Mouse (Mus musculus): ENCODE measurements at regions not wholly inside any gene's neighbourhood (a gene's known extent, or its start where the extent isn't known, plus 50 kb on each side); places are given as distances from the start of the nearest gene placed in this dataset.

GRCm38 (mm10) chr1:119364901-119365300, 57.1 kb downstream of the Inhbb start:
- H3K36me3 ChIP-seq = no peaks in the 10 kb centered on the region
- no peak overlapping the region for H3K9ac ChIP-seq
- no peak overlapping the region for H3K27ac ChIP-seq
- no peaks in the 10 kb centered on the region for H3K27me3 ChIP-seq
- no peaks in the 10 kb centered on the region for H3K9me3 ChIP-seq (replicated peaks)
- no peaks in the 10 kb centered on the region for H3K4me1 ChIP-seq (replicated peaks)
- no peak for ATAC-seq (ENCODE audit: low read depth)
- H3K4me3 ChIP-seq (replicated peaks) = no peak overlapping the region
- DNase-seq = no peak
- no peak overlapping the region for H3K4me2 ChIP-seq

- ATAC-seq (ENCODE audit: low read depth) (no peak), DNase-seq (no peak)
- no peaks in the 10 kb centered on the region for H3K27me3 ChIP-seq
- H3K4me2 ChIP-seq = no peak overlapping the region
- H3K4me1 ChIP-seq (replicated peaks) = no peaks in the 10 kb centered on the region
- no peak overlapping the region for H3K4me3 ChIP-seq (replicated peaks)
- H3K9ac ChIP-seq = no peak overlapping the region
- H3K27ac ChIP-seq = no peak overlapping the region
- no peaks in the 10 kb centered on the region for H3K36me3 ChIP-seq
- 52% methylated on average over 1 of the region's 1 CpGs for WGBS (ENCODE audit: insufficient replicate concordance)
- H3K9me3 ChIP-seq (replicated peaks) = no peaks in the 10 kb centered on the region
Measured at GRCm38 (mm10) chr1:119358096-119358495, 64.0 kb downstream of the Inhbb start.

DNA sequence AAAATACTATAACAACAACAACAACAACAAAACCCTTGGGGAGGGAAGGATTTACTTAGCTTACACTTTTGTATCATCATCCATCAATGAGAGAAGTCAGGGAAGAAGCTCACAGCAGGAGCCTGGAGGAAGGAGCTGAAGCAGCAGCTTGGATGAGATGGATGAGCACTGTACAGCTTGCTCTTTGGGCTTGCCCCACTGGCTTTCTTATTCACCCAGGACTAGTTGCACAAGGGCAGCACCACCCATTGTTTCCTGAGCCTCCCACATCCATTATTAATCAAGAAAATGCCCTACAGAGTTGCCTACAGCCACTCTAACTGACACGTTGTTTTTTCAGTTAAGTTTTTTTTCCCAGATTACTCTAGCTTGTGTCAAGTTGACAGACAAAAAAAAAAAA, 65.1 kb downstream of the Inhbb start:
- no peak for DNase-seq
- ATAC-seq (ENCODE audit: low read depth) = no peak
- H3K36me3 ChIP-seq = no peaks in the 10 kb centered on the region
- no peaks in the 10 kb centered on the region for H3K9me3 ChIP-seq (replicated peaks)
- no peak overlapping the region for H3K9ac ChIP-seq
- no peak overlapping the region for H3K27ac ChIP-seq
- no peaks in the 10 kb centered on the region for H3K4me1 ChIP-seq (replicated peaks)
- H3K27me3 ChIP-seq = no peaks in the 10 kb centered on the region
- WGBS (ENCODE audit: insufficient replicate concordance) = 39% methylated on average over 1 of the region's 1 CpGs
- no peak overlapping the region for H3K4me3 ChIP-seq (replicated peaks)
- H3K4me2 ChIP-seq = no peak overlapping the region

GRCm38 (mm10) chr1:119355456-119355855, 66.6 kb downstream of the Inhbb start:
- ATAC-seq (ENCODE audit: low read depth) (no peak), DNase-seq (no peak)
- Histone ChIP-seq H3K4me3 (replicated peaks) (no peak overlapping the region), H3K4me2 (no peak overlapping the region), H3K9ac (no peak overlapping the region), H3K4me1 (replicated peaks) (no peaks in the 10 kb centered on the region), H3K9me3 (replicated peaks) (no peaks in the 10 kb centered on the region), H3K27me3 (no peaks in the 10 kb centered on the region), H3K27ac (no peak overlapping the region), H3K36me3 (no peaks in the 10 kb centered on the region)
- WGBS (ENCODE audit: insufficient replicate concordance) = 63% methylated on average over 5 of the region's 5 CpGs

DNA sequence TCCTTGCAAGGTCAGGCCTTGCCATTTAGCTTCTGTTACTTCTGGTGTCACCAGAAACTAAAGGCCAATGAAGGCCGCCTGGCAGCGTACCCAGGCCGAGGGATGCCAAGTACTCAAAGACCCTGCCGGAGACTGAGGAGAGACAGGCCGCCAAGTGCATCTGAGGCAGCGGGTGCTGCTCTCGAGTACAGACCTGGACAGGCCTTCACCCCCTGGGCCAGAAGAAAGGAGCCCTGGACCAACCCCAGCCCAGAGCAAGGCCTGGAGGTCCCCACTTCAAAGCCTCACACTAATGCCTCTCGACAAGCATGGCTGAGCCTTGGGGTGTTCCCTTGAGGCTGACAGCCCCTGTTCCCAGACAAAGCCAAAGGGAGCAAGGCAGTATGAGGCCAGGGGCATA, 70.5 kb downstream of the Inhbb start:
- Histone ChIP-seq H3K4me2 (no peak overlapping the region), H3K4me3 (replicated peaks) (no peak overlapping the region), H3K36me3 (no peaks in the 10 kb centered on the region), H3K27ac (no peak overlapping the region), H3K4me1 (replicated peaks) (no peaks in the 10 kb centered on the region), H3K9ac (no peak overlapping the region), H3K27me3 (no peaks in the 10 kb centered on the region), H3K9me3 (replicated peaks) (no peaks in the 10 kb centered on the region)
- 85% methylated on average over 8 of the region's 8 CpGs for WGBS (ENCODE audit: insufficient replicate concordance)
- ATAC-seq (ENCODE audit: low read depth) (no peak), DNase-seq (no peak)

DNA sequence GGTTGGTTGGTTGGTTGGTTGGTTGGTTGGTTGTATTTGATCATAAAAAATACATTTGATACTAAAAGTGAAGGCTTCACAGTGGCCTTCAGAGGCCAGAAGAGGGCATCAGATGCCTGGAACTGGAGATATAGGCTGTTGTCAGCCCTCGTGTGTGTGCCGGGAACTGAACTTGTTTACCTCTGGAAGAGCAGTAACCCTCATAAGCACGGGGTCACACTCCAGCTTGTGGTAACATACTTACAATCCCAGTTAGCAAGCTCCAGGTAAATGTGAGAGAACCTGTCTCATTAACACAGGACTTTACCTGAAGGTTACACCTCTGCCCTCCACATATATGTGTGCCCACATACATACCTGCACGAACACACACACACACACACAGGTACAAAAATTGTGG, 71.2 kb downstream of the Inhbb start:
- DNase-seq = no peak

GRCm38 (mm10) chr1:119350296-119350695, 71.8 kb downstream of the Inhbb start:
- H3K9me3 ChIP-seq (replicated peaks) = no peaks in the 10 kb centered on the region
- ATAC-seq (ENCODE audit: low read depth) (no peak), DNase-seq (no peak)
- WGBS (ENCODE audit: insufficient replicate concordance) = 72% methylated on average over 7 of the region's 7 CpGs
- no peak overlapping the region for H3K9ac ChIP-seq
- H3K4me2 ChIP-seq = no peak overlapping the region
- no peaks in the 10 kb centered on the region for H3K27me3 ChIP-seq
- H3K4me3 ChIP-seq (replicated peaks) = no peak overlapping the region
- H3K4me1 ChIP-seq (replicated peaks) = no peaks in the 10 kb centered on the region
- no peaks in the 10 kb centered on the region for H3K36me3 ChIP-seq
- no peak overlapping the region for H3K27ac ChIP-seq

More for the DNA sequence above, 71.2 kb downstream of the Inhbb start:
- H3K27me3 ChIP-seq = no peaks in the 10 kb centered on the region
- H3K27ac ChIP-seq = no peak overlapping the region
- H3K9ac ChIP-seq = no peak overlapping the region
- no peaks in the 10 kb centered on the region for H3K9me3 ChIP-seq (replicated peaks)
- H3K36me3 ChIP-seq = no peaks in the 10 kb centered on the region
- H3K4me3 ChIP-seq (replicated peaks) = no peak overlapping the region
- no peak for ATAC-seq (ENCODE audit: low read depth)
- 60% methylated on average over 4 of the region's 4 CpGs for WGBS (ENCODE audit: insufficient replicate concordance)
- no peaks in the 10 kb centered on the region for H3K4me1 ChIP-seq (replicated peaks)
- no peak overlapping the region for H3K4me2 ChIP-seq

- WGBS (ENCODE audit: insufficient replicate concordance) = 34% methylated on average over 18 of the region's 18 CpGs
- Histone ChIP-seq H3K27me3 (no peaks in the 10 kb centered on the region), H3K27ac (no peak overlapping the region), H3K4me1 (replicated peaks) (no peaks in the 10 kb centered on the region), H3K9me3 (replicated peaks) (no peaks in the 10 kb centered on the region), H3K36me3 (no peaks in the 10 kb centered on the region), H3K9ac (no peak overlapping the region), H3K4me3 (replicated peaks) (no peak overlapping the region), H3K4me2 (no peak overlapping the region)
- no peak for DNase-seq
- no peak for ATAC-seq (ENCODE audit: low read depth)
Measured at GRCm38 (mm10) chr1:119348456-119349208, 73.4 kb downstream of the Inhbb start.

- Histone ChIP-seq H3K9me3 (replicated peaks) (no peaks in the 10 kb centered on the region), H3K36me3 (no peaks in the 10 kb centered on the region), H3K4me2 (no peak overlapping the region), H3K4me1 (replicated peaks) (no peaks in the 10 kb centered on the region), H3K27me3 (no peaks in the 10 kb centered on the region), H3K27ac (no peak overlapping the region), H3K4me3 (replicated peaks) (no peak overlapping the region), H3K9ac (no peak overlapping the region)
- no peak for ATAC-seq (ENCODE audit: low read depth)
- no peak for DNase-seq
- WGBS (ENCODE audit: insufficient replicate concordance) = 61% methylated on average over 1 of the region's 1 CpGs
Measured at GRCm38 (mm10) chr1:119347749-119348148, 74.3 kb downstream of the Inhbb start.

- no peaks in the 10 kb centered on the region for H3K9me3 ChIP-seq (replicated peaks)
- WGBS (ENCODE audit: insufficient replicate concordance) = 60% methylated on average over 5 of the region's 5 CpGs
Measured at GRCm38 (mm10) chr1:119346634-119347155, 75.4 kb downstream of the Inhbb start.

GRCm38 (mm10) chr1:119345115-119345791, 76.8 kb downstream of the Inhbb start:
- no peak overlapping the region for H3K4me2 ChIP-seq
- no peaks in the 10 kb centered on the region for H3K36me3 ChIP-seq
- ATAC-seq (ENCODE audit: low read depth) (no peak), DNase-seq (no peak)
- H3K9me3 ChIP-seq (replicated peaks) = no peaks in the 10 kb centered on the region
- H3K27ac ChIP-seq = no peak overlapping the region
- H3K9ac ChIP-seq = no peak overlapping the region
- H3K4me3 ChIP-seq (replicated peaks) = no peak overlapping the region
- WGBS (ENCODE audit: insufficient replicate concordance) = 31% methylated on average over 7 of the region's 7 CpGs
- H3K4me1 ChIP-seq (replicated peaks) = no peaks in the 10 kb centered on the region
- H3K27me3 ChIP-seq = no peaks in the 10 kb centered on the region

More at GRCm38 (mm10) chr1:119346634-119347155, 75.4 kb downstream of the Inhbb start:
- no peaks in the 10 kb centered on the region for H3K36me3 ChIP-seq
- H3K27me3 ChIP-seq = no peaks in the 10 kb centered on the region
- DNase-seq = no peak
- no peak for ATAC-seq (ENCODE audit: low read depth)
- H3K9ac ChIP-seq = no peak overlapping the region
- H3K4me3 ChIP-seq (replicated peaks) = no peak overlapping the region
- no peaks in the 10 kb centered on the region for H3K4me1 ChIP-seq (replicated peaks)
- no peak overlapping the region for H3K4me2 ChIP-seq
- no peak overlapping the region for H3K27ac ChIP-seq

DNA sequence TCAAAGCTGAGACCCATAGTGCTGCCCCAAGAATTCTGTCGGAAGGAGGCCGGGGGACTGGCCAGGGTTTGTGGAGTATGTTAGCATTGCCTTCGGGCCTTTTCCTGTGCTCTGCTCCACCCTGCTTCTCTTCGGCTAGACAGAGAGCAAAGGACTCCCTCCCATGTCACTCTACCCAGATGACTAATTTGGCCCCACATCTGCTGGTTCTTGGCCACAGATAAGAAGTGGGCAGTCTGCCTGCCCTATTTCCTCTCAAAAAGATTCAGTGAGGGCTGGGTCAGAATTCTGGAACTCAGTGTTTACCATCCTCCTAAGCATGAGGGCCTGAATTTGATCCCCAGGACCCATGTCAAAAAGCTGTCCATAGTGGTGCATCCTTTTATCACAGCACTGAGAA, 78.0 kb downstream of the Inhbb start:
- Histone ChIP-seq H3K9ac (no peak overlapping the region), H3K4me1 (replicated peaks) (no peaks in the 10 kb centered on the region), H3K4me3 (replicated peaks) (no peak overlapping the region), H3K36me3 (no peaks in the 10 kb centered on the region), H3K4me2 (no peak overlapping the region), H3K27ac (no peak overlapping the region), H3K27me3 (no peaks in the 10 kb centered on the region), H3K9me3 (replicated peaks) (no peaks in the 10 kb centered on the region)
- no peak for DNase-seq
- 39% methylated on average over 4 of the region's 4 CpGs for WGBS (ENCODE audit: insufficient replicate concordance)
- no peak for ATAC-seq (ENCODE audit: low read depth)

All from liver, embryonic 13.5 days (tissue).